Mouse (Mus musculus) E14TG2a.4 (cell line): Measurements from ENCODE around the gene Spns3.

Experiments used
- H3K27me3 ChIP-seq: 2 replicates; pipeline ENCODE4 v1.6.1; 2014; ENCODE audit warnings: low read length, control low read depth; ENCODE audit not compliant: insufficient read depth
- H3K36me3 ChIP-seq: 2 replicates; pipeline ENCODE4 v1.6.1; 2014; ENCODE audit warnings: low read length, control low read depth; ENCODE audit not compliant: insufficient read depth
- H3K4me1 ChIP-seq: replicated peaks from 2 replicates; pipeline ENCODE4 v1.6.1; 2014; ENCODE audit warnings: low read depth, low read length, control low read depth
- H3K4me3 ChIP-seq: replicated peaks from 2 replicates; pipeline ENCODE4 v1.5.1; 2014; ENCODE audit warnings: mild to moderate bottlenecking, low read length
- H3K9me3 ChIP-seq: 2 replicates; pipeline ENCODE4 v1.6.1; 2014; ENCODE audit warnings: low read length, control low read depth
- CTCF ChIP-seq: conservative IDR thresholded peaks from 2 replicates; pipeline ENCODE4 v1.5.1; 2014; ENCODE audit warnings: low read length
- NANOG ChIP-seq: IDR thresholded peaks from 2 replicates; pipeline ENCODE4 v1.6.1; 2014; ENCODE audit warnings: borderline replicate concordance, low read length, mixed read lengths
- POU5F1 ChIP-seq: IDR thresholded peaks from 2 replicates; pipeline ENCODE4 v1.6.1; 2014; ENCODE audit warnings: low read length, borderline replicate concordance

The Spns3 gene

GRCm38 (mm10) chr11:72487739-72488138 lies 62.6 kb downstream of the Spns3 start:
- Histone ChIP-seq H3K4me3 (peak overlapping the region; percentile 85; the same call in 1 of the 2 replicates), H3K27me3 (peaks cover 74% of the 10 kb centered on the region), H3K36me3 (no peaks in the 10 kb centered on the region), H3K4me1 (peaks cover 32% of the 10 kb centered on the region), H3K9me3 (no peaks in the 10 kb centered on the region)
- TF ChIP-seq POU5F1 (no peak), CTCF (no peak), NANOG (no peak)

- TF ChIP-seq NANOG = no peak
- no peak for TF ChIP-seq POU5F1
- TF ChIP-seq CTCF = no peak
- Histone ChIP-seq H3K4me3 (no peak overlapping the region), H3K36me3 (no peaks in the 10 kb centered on the region), H3K4me1 (peaks cover 32% of the 10 kb centered on the region), H3K27me3 (peaks cover 68% of the 10 kb centered on the region), H3K9me3 (no peaks in the 10 kb centered on the region)
Observed at GRCm38 (mm10) chr11:72487171-72487570, 63.1 kb downstream of the Spns3 start.

GRCm38 (mm10) chr11:72485960-72486359 lies 64.3 kb downstream of the Spns3 start:
- Histone ChIP-seq H3K27me3 (peaks cover 56% of the 10 kb centered on the region), H3K36me3 (no peaks in the 10 kb centered on the region), H3K9me3 (no peaks in the 10 kb centered on the region), H3K4me1 (peaks cover 33% of the 10 kb centered on the region), H3K4me3 (no peak overlapping the region)
- TF ChIP-seq POU5F1 (no peak), NANOG (no peak), CTCF (no peak)

DNA sequence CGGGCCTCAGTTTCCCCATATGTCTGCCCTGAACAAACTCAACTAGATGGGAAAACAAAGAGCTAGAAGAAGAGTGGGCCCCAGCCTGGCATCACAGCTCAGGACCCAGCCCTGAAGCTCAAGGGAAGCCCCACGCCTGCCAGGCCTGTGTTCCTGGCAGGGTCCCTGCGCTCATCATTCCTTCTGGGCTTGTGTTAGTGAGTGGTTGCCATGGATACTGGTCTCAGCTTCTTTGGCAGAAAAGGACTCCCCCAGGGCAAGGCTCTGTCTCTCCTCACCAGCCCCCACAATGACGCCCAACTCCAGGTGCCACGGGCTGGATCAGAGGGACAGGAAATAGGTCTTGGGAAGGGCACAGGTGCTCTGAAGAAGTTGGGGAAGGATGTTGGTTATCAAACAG lies 65.1 kb downstream of the Spns3 start:
- Histone ChIP-seq H3K27me3 (peaks cover 48% of the 10 kb centered on the region), H3K4me1 (peaks cover 37% of the 10 kb centered on the region), H3K4me3 (no peak overlapping the region), H3K36me3 (no peaks in the 10 kb centered on the region), H3K9me3 (no peaks in the 10 kb centered on the region)
- no peak for TF ChIP-seq NANOG
- no peak for TF ChIP-seq CTCF
- no peak for TF ChIP-seq POU5F1

DNA sequence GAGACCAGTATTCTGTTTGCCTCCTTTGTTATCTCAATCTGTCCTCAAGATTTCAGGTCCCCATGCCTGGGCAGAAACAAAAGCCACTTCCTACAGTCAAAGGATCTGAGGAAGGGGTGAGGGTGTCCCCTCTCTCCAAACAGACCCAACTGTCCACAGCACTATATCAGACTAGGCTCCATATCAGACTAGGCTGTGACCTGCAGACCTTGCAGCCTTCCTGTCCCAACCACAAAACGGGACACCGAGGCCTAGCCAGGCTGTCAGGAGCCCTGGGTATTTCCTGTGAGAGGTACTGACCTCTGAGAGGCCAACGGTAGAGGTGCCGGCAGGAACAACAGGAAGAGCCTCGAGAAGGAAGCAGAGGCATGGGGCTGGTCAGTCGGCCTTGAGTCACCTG lies 65.8 kb downstream of the Spns3 start:
- Histone ChIP-seq H3K9me3 (no peaks in the 10 kb centered on the region), H3K36me3 (no peaks in the 10 kb centered on the region), H3K4me3 (no peak overlapping the region), H3K27me3 (peaks cover 46% of the 10 kb centered on the region), H3K4me1 (peaks cover 36% of the 10 kb centered on the region)
- TF ChIP-seq NANOG (no peak), CTCF (no peak), POU5F1 (no peak)

DNA sequence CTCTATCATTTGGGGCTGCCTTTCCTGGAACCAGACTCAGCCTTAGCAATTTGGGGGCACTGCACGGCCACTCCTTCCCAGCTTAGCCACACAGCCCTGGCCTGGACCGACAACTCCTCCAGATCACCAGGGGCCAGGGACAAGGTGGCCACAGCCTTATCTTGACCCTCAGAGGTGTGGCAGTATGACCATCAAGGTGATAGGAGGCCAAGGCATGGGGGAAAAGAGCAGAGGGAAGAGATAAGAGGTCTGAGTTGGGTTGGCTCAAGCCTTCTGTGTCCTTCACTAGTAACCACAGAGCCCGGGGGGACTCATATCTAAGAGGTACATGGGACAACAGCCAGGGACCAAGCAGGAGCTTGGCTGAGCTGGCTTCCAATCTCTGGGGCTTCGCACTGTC lies 68.4 kb downstream of the Spns3 start:
- peaks cover 21% of the 10 kb centered on the region for H3K27me3 ChIP-seq
- peaks cover 25% of the 10 kb centered on the region for H3K4me1 ChIP-seq
- no peak overlapping the region for H3K4me3 ChIP-seq
- no peak for TF ChIP-seq POU5F1
- no peak for TF ChIP-seq NANOG
- TF ChIP-seq CTCF = no peak
- no peaks in the 10 kb centered on the region for H3K9me3 ChIP-seq
- no peaks in the 10 kb centered on the region for H3K36me3 ChIP-seq

- TF ChIP-seq POU5F1 = no peak
- no peak for TF ChIP-seq NANOG
- no peak for TF ChIP-seq CTCF
- H3K4me3 ChIP-seq = no peak overlapping the region
- H3K27me3 ChIP-seq = peaks cover 15% of the 10 kb centered on the region
- peaks cover 25% of the 10 kb centered on the region for H3K4me1 ChIP-seq
- H3K36me3 ChIP-seq = no peaks in the 10 kb centered on the region
- no peaks in the 10 kb centered on the region for H3K9me3 ChIP-seq
Observed at GRCm38 (mm10) chr11:72481313-72481712, 69.0 kb downstream of the Spns3 start.

GRCm38 (mm10) chr11:72479499-72479898 lies 70.8 kb downstream of the Spns3 start:
- Histone ChIP-seq H3K27me3 (no peaks in the 10 kb centered on the region; the same call in 1 of the 2 replicates), H3K9me3 (no peaks in the 10 kb centered on the region), H3K4me1 (peaks cover 13% of the 10 kb centered on the region), H3K4me3 (no peak overlapping the region), H3K36me3 (no peaks in the 10 kb centered on the region)
- TF ChIP-seq NANOG (no peak), POU5F1 (no peak), CTCF (no peak)

GRCm38 (mm10) chr11:72478228-72478627 lies 72.1 kb downstream of the Spns3 start:
- Histone ChIP-seq H3K4me1 (peaks cover 13% of the 10 kb centered on the region), H3K4me3 (no peak overlapping the region), H3K27me3 (no peaks in the 10 kb centered on the region; the same call in 1 of the 2 replicates), H3K36me3 (no peaks in the 10 kb centered on the region), H3K9me3 (no peaks in the 10 kb centered on the region)
- TF ChIP-seq CTCF = no peak
- TF ChIP-seq NANOG = no peak
- no peak for TF ChIP-seq POU5F1
